Mouse (Mus musculus) kidney, embryonic 14.5 days (tissue): ENCODE measurements around the gene Dock3. TPM values are rescaled to one million over a fixed set of nuclear protein-coding genes. Genes with fewer than 3 reads are reported as not detected.
A peak's percentile ranks its signal among the peaks of the same experiment; 100 is the strongest.
"Not testable (repeated sequence)": the region's sequence is repeated elsewhere in the genome, so short reads cannot be mapped to it uniquely, and the experiment has no call there.

ENCODE experiments used
- ATAC-seq: fragments of 200-750 bp; cut with Nextera tagmentation; 2 replicates; pipeline ENCODE4 v1.8.0; 2017; ENCODE audit warnings: moderate number of reproducible peaks, mild to moderate bottlenecking, moderate TSS enrichment, moderate library complexity; ENCODE audit not compliant: low FRiP score, low TSS enrichment
- H3K27ac ChIP-seq: fragments of 300-500 bp; sonication (generic); 2 replicates; pipeline ENCODE4 v1.5.1; 2014; ENCODE audit warnings: low read depth, mild to moderate bottlenecking, low read length, moderate library complexity, mixed read lengths
- H3K27me3 ChIP-seq: fragments of 300-500 bp; sonication (generic); 2 replicates; pipeline ENCODE4 v1.6.1; 2014; ENCODE audit warnings: mild to moderate bottlenecking, low read length; ENCODE audit not compliant: control insufficient read depth, insufficient read depth
- H3K36me3 ChIP-seq: fragments of 300-500 bp; sonication (generic); 2 replicates; pipeline ENCODE4 v1.6.1; 2014; ENCODE audit warnings: low read length, mixed read lengths; ENCODE audit not compliant: control insufficient read depth, insufficient read depth
- H3K4me1 ChIP-seq: fragments of 300-500 bp; sonication (generic); 2 replicates; pipeline ENCODE4 v1.6.1; 2014; ENCODE audit warnings: low read length, mixed read lengths; ENCODE audit not compliant: control insufficient read depth, insufficient read depth
- H3K4me2 ChIP-seq: fragments of 300-500 bp; sonication (generic); replicated peaks from 2 replicates; pipeline ENCODE4 v1.6.1; 2014; ENCODE audit warnings: low read depth, mild to moderate bottlenecking, low read length
- H3K4me3 ChIP-seq: fragments of 300-500 bp; sonication (generic); 2 replicates; pipeline ENCODE4 v1.5.1; 2014; ENCODE audit warnings: mild to moderate bottlenecking, low read length
- H3K9ac ChIP-seq: fragments of 300-500 bp; sonication (generic); 2 replicates; pipeline ENCODE4 v1.6.1; 2014; ENCODE audit warnings: low read depth, mild to moderate bottlenecking, low read length, moderate library complexity
- H3K9me3 ChIP-seq: fragments of 300-500 bp; sonication (generic); 2 replicates; pipeline ENCODE4 v1.6.1; 2016; ENCODE audit warnings: low read length; ENCODE audit not compliant: control insufficient read depth
- WGBS: fragments of 180-500 bp; shearing (Covaris S2); extraction: QIAGEN DNeasy Blood & Tissue Kit; methylation state at CpG from one replicate; pipeline ENCODE4 v1.1.7; 2014; 5-methylcytosine and 5-hydroxymethylcytosine counted together
- polyA plus RNA-seq: library from polyadenylated mRNA; unstranded; fragments of >200 nt; fragmentation: Nextera tagmentation; extraction: Ambion mirVana; gene quantifications from 2 replicates; pipeline ENCODE4 v1.2.1, GENCODE M21; 2014

The Dock3 gene
- polyA plus RNA-seq, 1 experiment from 2014 or later = 0.23 TPM

GRCm38 (mm10) chr9:107249154-107249553 is 17.4 kb upstream of the Dock3 start:
- Histone ChIP-seq H3K4me1 (0 out of 2 replicates have a peak, but pooled peaks cover 2% of the 10 kb centered on the region), H3K9me3 (no peaks in the 10 kb centered on the region), H3K27ac (no peak overlapping the region), H3K4me3 (no peak overlapping the region), H3K4me2 (no peak overlapping the region), H3K36me3 (no peaks in the 10 kb centered on the region), H3K27me3 (no peaks in the 10 kb centered on the region), H3K9ac (no peak overlapping the region)
- 73% methylated on average over 6 of the region's 6 CpGs for WGBS
- no peak for ATAC-seq

- ATAC-seq = no peak
- Histone ChIP-seq H3K4me3 (no peak overlapping the region), H3K4me1 (no peaks in the 10 kb centered on the region), H3K36me3 (no peaks in the 10 kb centered on the region), H3K9me3 (no peaks in the 10 kb centered on the region), H3K4me2 (no peak overlapping the region), H3K9ac (no peak overlapping the region), H3K27ac (no peak overlapping the region), H3K27me3 (0 out of 2 replicates have a peak, but pooled peaks cover 3% of the 10 kb centered on the region)
- WGBS = 64% methylated on average over 4 of the region's 4 CpGs
These were observed 14.5 kb upstream of the Dock3 start for GRCm38 (mm10) chr9:107246170-107246569.

- 79% methylated on average over 4 of the region's 4 CpGs for WGBS
- no peaks in the 10 kb centered on the region for H3K36me3 ChIP-seq
- no peaks in the 10 kb centered on the region for H3K4me1 ChIP-seq
These were observed 13.6 kb upstream of the Dock3 start for GRCm38 (mm10) chr9:107245311-107245710.

GRCm38 (mm10) chr9:107236151-107236550 is 4.4 kb upstream of the Dock3 start:
- Histone ChIP-seq H3K4me3 (no peak overlapping the region), H3K36me3 (no peaks in the 10 kb centered on the region), H3K27ac (no peak overlapping the region), H3K9me3 (no peaks in the 10 kb centered on the region), H3K4me2 (no peak overlapping the region), H3K27me3 (peaks cover 85% of the 10 kb centered on the region), H3K9ac (no peak overlapping the region), H3K4me1 (peaks cover 1% of the 10 kb centered on the region; the same call in 1 of the 2 replicates)
- 56% methylated on average over 5 of the region's 5 CpGs for WGBS
- ATAC-seq = no peak

More at GRCm38 (mm10) chr9:107245311-107245710, 13.6 kb upstream of the Dock3 start:
- Histone ChIP-seq H3K4me2 (no peak overlapping the region), H3K9ac (no peak overlapping the region), H3K27me3 (0 out of 2 replicates have a peak, but pooled peaks cover 3% of the 10 kb centered on the region), H3K27ac (no peak overlapping the region), H3K4me3 (no peak overlapping the region), H3K9me3 (no peaks in the 10 kb centered on the region)
- no peak for ATAC-seq

DNA sequence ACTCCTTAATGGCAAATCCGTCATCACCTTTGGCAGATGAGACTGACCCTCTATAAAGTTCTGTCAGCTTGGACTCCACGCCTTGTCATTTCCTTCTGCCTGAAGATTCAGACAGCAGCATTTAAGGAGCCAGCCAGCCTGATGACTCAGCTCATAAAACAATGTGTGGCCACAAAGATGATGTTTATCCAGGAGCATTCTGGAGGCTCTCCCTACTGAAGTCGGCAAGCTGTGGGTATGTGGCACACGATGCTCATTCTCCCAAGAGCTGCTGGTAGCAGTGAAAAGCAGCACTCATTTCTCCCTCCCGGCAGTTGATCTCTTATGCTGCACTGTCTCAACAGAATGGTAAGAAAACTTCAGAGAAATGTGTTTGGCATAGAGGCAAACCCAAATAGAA is 3.6 kb upstream of the Dock3 start:
- Histone ChIP-seq H3K9ac (no peak overlapping the region), H3K4me3 (no peak overlapping the region), H3K4me2 (no peak overlapping the region), H3K4me1 (peaks cover 3% of the 10 kb centered on the region; the same call in 1 of the 2 replicates), H3K36me3 (no peaks in the 10 kb centered on the region), H3K27me3 (peaks cover 91% of the 10 kb centered on the region), H3K9me3 (no peaks in the 10 kb centered on the region), H3K27ac (no peak overlapping the region)
- 46% methylated on average over 5 of the region's 5 CpGs for WGBS
- no peak for ATAC-seq

- no peak for ATAC-seq
- Histone ChIP-seq H3K9me3 (no peaks in the 10 kb centered on the region), H3K36me3 (no peaks in the 10 kb centered on the region), H3K9ac (no peak overlapping the region), H3K27ac (no peak overlapping the region), H3K4me3 (peak overlapping the region; percentile 50), H3K4me2 (peak overlapping the region; percentile 98), H3K27me3 (peaks cover 89% of the 10 kb centered on the region), H3K4me1 (peaks cover 3% of the 10 kb centered on the region; the same call in 1 of the 2 replicates)
- WGBS = 18% methylated on average over 9 of the region's 9 CpGs
These were observed 431 bp upstream of the Dock3 start for GRCm38 (mm10) chr9:107232140-107232539.

DNA sequence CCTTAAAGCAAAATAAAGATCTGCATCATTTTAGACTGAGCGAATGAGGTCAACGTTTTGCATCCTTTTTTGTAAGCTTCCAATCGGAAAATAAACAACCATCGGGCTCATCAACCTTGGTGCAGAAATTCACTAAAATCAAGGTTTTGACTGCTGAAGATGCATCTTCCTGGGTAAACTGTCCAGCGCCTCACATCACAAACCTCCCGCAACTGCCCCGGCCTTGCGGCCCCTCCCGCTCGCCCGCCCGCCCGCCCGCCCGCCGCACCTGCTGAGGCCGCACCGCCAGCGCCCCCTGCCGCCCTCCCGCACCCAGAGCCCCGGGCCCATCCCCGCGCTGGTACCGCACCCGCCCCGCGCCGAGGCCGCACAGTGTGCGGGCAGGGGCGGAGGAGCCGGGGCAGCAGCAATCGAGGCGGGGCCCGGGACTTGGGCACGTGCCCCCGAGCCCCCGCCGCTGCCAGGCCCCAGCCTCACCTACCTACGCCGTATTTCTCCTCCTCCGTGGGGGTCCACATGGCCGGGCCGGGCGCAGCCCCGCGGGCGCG is 644 bp downstream of the Dock3 start:
- H3K27ac ChIP-seq = no peak overlapping the region
- H3K4me2 ChIP-seq = peak overlapping the region; percentile 98
- 2% methylated on average over 35 of the region's 50 CpGs for WGBS

DNA sequence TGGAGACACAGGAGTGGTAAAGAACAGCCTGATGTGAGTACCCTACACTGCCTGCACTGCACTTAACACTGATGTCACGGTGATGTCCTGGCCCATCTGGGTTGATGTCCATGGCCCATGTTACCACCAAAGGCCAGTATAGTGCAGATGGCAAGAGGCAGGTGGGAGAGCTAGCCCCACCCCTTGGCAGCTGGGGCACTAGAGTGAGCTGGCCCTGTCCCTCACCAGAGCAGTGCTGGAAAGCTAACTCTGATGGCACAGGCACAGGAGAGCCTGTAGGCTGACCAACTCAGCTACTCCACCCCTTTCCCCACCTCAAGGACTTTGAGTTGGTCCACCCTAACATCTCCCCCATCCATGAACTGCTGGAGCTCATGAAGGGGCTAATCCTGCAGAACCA is 7.1 kb downstream of the Dock3 start:
- Histone ChIP-seq H3K4me3 (no peak overlapping the region), H3K9ac (no peak overlapping the region), H3K36me3 (no peaks in the 10 kb centered on the region), H3K4me1 (no peaks in the 10 kb centered on the region), H3K27ac (no peak overlapping the region), H3K27me3 (peaks cover 33% of the 10 kb centered on the region), H3K9me3 (no peaks in the 10 kb centered on the region), H3K4me2 (no peak overlapping the region)
- ATAC-seq = no peak
- WGBS = 88% methylated on average over 1 of the region's 1 CpGs

More for the DNA sequence above, 644 bp downstream of the Dock3 start:
- Histone ChIP-seq H3K9me3 (no peaks in the 10 kb centered on the region), H3K27me3 (peaks cover 88% of the 10 kb centered on the region), H3K36me3 (no peaks in the 10 kb centered on the region), H3K4me1 (peaks cover 3% of the 10 kb centered on the region; the same call in 1 of the 2 replicates), H3K4me3 (peak overlapping the region; percentile 50), H3K9ac (peak overlapping the region; percentile 47)
- peak; percentile 82 for ATAC-seq

DNA sequence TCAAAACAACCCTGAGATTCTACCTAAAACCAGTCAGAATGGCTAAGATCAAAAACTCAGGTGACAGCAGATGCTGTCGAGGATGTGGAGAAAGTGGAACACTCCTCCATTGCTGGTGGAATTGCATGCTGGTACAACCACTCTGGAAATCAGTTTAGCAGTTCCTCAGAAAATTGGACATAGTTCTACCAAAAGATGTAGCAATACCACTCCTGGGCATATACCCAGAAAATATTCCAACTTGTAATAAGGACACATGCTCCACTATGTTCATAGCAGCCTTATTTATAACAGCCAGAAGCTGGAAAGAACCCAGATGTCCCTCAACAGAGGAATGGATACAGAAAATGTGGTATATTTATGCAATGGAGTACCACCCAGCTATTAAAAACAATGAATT is 56.9 kb downstream of the Dock3 start:
- not testable (repeated sequence) for H3K4me3 ChIP-seq, ATAC-seq, H3K9me3 ChIP-seq, H3K4me2 ChIP-seq, H3K9ac ChIP-seq, H3K4me1 ChIP-seq, H3K36me3 ChIP-seq, H3K27me3 ChIP-seq, H3K27ac ChIP-seq
- WGBS = 88% methylated on average over 1 of the region's 1 CpGs
